Mouse (Mus musculus): Measurements from ENCODE around the gene Snrpa1.

Gene Snrpa1

GRCm38 (mm10) chr7:66113561-66113960 lies 54.8 kb downstream of the Snrpa1 start:
- no peak for DNase-seq (ENCODE audit: low spot score in 2 of 2)

- no peak for DNase-seq (ENCODE audit: low spot score in 2 of 2)
Measured at GRCm38 (mm10) chr7:66115821-66116343, 57.1 kb downstream of the Snrpa1 start.

GRCm38 (mm10) chr7:66116906-66117482 lies 58.2 kb downstream of the Snrpa1 start:
- no peak for DNase-seq (ENCODE audit: low spot score in 2 of 2)

GRCm38 (mm10) chr7:66118046-66118445 lies 59.2 kb downstream of the Snrpa1 start:
- DNase-seq (ENCODE audit: low spot score in 2 of 2): no peak

GRCm38 (mm10) chr7:66118796-66119195 lies 60.0 kb downstream of the Snrpa1 start:
- DNase-seq (ENCODE audit: low spot score in 2 of 2): no peak

GRCm38 (mm10) chr7:66120139-66120538 lies 61.3 kb downstream of the Snrpa1 start:
- no peak for DNase-seq (ENCODE audit: low spot score in 2 of 2)

- peak in 1 of 2 experiments; percentile 19 for DNase-seq (ENCODE audit: low spot score in 2 of 2)
Measured at GRCm38 (mm10) chr7:66120702-66121396, 62.0 kb downstream of the Snrpa1 start.

Data from spleen, postnatal 14 days (tissue).